Mouse (Mus musculus) liver, adult 2 months (tissue): ENCODE results near the gene Alg3.

Source experiments
- CTCF ChIP-seq: fragments of 200-500 bp; IDR thresholded peaks from 2 replicates; pipeline ENCODE4 v1.5.1; 2011; ENCODE audit warnings: low read depth, low read length, control low read depth
- POLR2A ChIP-seq: fragments of 200-500 bp; IDR thresholded peaks from 2 replicates; pipeline ENCODE4 v1.6.1; 2011; ENCODE audit warnings: low read length, control low read depth; ENCODE audit not compliant: insufficient read depth; ENCODE audit errors: extremely low read depth

GRCm38 (mm10) chr16:20638367-20638766, 26.8 kb upstream of the Alg3 start:
- TF ChIP-seq CTCF: no peak
- TF ChIP-seq POLR2A: no peak
